Mouse (Mus musculus): ENCODE measurements around the gene Scn1a.

The Scn1a gene

DNA sequence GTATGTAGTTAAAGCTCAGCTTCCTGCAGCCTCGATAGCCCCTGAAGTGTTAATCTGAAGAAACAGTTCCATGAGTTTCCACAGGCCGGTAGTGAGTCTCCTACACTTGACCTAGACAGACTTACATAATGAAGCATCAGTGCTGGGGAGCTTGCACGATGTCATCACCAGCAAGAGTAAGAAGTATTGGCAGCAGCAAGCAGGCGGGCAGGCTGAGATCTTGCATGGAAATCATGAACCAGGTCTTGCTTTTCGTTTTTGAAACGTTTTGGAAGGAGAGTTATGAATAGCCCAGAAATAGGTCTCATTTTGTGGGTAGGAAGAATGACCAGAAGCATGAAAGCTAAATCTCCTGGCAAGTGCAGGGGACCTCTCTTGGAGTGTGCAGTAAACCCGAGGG, at the start of gene Scn1a:
Scn1a (minus strand) TSS at position 130 of the 400 bp plus-strand sequence.
- peak; percentile 49 for DNase-seq (ENCODE audit: low spot score)

GRCm38 (mm10) chr2:66478395-66478794, 37.8 kb upstream of the Scn1a start:
- DNase-seq (ENCODE audit: low spot score) = no peak

- peak; percentile 75 for DNase-seq (ENCODE audit: low spot score)
Observed at GRCm38 (mm10) chr2:66473181-66473822, 32.7 kb upstream of the Scn1a start.

GRCm38 (mm10) chr2:66465484-66465883, 24.8 kb upstream of the Scn1a start:
- DNase-seq (ENCODE audit: low spot score) = no peak

DNA sequence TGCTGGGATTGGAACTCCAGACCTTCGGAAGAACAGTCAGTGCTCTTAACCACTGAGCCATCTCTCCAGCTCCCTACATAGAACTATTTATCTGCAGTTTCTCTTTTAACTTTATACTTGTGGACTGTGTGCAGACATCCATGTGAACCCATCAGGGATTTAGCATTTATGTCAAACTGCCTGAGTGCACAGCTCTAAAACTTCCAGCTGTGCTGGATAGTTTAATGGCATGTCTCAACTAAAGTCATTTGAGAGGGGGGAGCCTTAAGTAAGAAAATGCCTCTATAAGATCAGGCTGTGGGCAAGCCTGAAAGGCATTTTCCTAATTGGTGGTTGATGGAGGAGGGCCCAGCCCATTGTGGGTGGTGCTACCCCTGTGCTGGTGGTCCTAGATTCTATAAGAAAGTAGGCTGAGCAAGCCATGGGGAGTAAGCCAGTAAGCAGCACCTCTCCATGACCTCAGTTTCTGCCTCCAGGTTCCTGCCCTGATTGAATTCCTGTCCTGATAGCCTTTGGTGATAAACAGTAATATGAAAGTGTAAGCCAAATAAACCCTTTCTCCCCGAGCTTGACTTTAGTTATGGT, 24.3 kb upstream of the Scn1a start:
- DNase-seq (ENCODE audit: low spot score) = no peak

DNA sequence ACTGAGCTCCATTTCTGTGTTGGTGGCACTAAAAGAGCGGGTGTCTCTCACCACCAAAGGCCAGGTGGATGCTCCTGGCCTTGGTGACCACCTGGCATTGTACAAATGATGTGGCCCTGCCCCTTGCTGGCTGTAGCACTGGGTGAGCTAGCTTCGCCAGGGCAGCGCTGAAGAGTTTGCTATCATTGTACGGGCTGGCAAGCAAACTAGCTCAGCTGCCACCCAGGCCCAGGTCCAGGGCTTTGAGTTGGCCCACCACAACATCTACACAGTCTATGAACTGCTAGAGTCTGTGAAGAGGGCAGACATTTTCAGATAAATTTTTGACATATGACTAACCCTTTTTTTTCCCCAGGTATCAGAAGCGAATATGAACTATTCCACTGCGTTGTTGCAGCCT, 23.3 kb upstream of the Scn1a start:
- no peak for DNase-seq (ENCODE audit: low spot score)

DNA sequence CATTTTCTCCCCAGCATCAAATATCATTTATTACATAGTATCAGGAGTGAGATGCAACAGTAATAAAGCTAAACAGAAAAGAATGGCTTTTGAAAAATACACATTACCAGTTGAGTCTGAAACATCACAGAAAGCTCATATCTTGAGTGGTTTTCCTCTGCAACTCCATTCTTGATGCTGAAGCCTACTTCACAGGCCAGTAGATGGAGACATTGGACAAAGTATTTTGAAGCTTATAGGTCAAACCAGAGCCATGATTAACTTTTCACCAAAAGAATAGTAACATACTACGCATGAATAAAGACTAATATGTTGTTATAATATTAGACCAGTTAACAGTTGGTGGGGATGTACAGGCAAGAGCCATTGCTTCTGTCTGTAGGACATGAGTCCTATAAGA, 21.8 kb upstream of the Scn1a start:
- peak; percentile 24 for DNase-seq (ENCODE audit: low spot score)

DNA sequence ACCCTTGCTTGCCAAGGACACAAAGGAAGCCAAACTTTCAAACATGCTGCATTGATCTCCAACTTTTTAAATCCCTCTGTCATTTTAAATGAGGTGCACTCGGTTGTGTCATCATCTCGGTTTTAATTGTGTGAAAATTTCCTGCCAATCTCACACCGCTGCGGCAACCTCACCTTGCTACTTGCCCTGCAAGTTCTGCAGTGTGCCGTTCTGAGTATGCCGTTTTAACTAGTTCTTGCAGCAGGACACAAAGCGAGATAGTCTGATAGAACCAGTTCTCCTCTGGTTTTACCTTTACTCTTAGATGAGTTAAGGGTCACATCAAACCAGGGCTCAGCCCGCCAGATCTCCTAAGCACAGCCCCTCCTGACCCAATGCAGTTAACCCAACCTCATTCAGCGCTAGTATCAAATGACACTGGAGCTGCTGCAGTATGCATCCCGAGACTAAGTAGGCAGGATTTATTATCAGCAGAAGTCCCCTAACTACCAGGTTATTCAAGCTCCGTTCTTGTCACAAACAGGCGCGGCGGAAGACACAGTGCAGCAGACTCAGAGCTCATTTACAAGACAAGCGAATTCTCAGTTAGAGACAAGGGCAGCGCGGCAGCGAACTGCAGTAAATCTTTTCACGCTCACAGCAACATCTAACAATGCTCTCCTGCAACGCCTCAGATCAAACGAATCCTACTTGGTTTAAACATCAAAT, 722 bp downstream of the Scn1a start:
- DNase-seq (ENCODE audit: low spot score) = peak; percentile 60

DNA sequence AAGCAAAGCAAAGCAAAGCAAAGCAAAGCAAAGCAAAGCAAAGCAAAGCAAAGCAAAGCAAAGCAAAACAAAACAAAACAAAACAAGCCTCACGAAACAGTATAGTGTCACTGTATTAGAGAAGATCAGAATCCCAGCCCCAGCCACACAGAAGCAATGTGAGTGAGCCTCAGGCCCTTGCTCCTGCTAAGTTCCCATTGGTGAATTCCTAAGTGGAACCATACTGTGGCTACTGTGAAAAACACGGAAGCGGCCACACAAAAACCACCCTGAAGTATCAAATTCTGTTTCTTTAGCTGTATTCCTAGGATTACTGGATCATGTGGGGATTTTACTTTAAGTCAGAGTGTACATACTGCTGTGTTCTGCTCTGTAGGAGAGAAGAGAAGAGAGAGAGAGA, 4.4 kb downstream of the Scn1a start:
- DNase-seq (ENCODE audit: low spot score) = no peak

DNA sequence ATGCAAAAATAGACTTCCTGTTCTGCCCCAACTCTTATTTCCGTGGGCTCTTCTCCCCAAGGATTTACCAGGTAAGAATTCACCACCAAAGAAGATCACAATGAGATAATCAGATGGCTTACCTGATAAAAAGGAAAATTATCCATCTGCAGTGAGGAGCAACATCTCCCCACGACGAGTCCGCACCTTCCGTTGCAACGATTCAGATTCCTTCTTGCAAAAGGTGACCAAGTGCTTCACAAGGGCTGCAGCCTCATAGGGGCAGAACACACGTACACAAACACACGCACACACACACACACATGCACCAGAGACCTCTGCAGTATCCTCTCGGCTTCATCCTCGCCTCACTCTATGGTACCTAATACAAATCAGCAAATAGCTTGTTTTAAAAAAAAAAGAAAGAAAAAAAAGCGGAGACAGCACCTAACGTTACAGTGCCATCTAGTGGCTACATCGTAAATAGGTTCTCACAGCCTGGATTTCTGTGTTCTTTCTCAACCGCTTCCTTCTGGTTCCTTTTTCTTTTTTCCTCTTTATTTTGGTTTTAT, 30.8 kb downstream of the Scn1a start:
- peak; percentile 89 for DNase-seq (ENCODE audit: low spot score)

DNA sequence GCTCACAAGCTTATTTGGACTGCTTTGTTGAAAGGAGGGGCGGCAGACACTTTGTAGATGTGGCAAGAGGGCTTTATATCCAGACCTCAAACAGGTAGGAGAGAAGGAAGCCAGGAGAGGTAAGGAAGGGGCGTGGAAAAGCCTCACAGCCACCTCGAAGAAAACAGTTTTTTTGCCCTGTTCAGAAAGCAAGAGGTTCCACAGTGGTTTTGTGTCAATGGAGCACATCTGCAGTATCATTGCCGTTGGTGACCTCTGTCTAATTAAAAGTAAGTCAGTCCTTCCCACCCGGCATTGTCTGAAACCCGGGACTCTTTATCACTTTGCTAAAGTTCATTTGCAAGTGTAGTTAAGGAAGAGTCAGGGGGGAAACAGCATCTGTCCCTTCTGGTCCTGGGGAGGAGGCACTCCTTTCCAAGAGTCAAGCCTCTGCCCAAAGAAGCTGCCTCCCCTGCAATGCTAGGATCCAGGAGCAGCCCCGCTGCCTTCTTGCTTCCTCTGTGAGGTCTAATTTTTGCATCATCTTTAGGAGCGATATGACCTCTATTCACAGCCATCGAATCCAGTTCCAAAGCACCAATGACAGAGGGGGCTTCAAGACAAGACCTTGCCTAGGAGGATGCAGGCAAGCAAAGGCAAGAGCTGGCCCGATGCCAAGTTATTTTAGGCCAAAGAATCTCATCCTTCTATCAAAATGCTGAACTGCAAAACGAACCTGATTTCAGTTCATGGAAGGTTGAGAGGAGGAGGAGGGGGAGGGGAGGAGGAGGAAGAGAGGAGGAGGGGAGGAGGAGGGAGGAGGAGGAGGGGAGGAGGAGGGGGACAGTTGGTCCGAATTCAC, 31.5 kb downstream of the Scn1a start:
- peak; percentile 53 for DNase-seq (ENCODE audit: low spot score)

GRCm38 (mm10) chr2:66408456-66408855, 32.2 kb downstream of the Scn1a start:
- no peak for DNase-seq (ENCODE audit: low spot score)

- DNase-seq (ENCODE audit: low spot score) = no peak
Observed at GRCm38 (mm10) chr2:66392586-66392985, 48.1 kb downstream of the Scn1a start.

GRCm38 (mm10) chr2:66367957-66368356, 72.7 kb downstream of the Scn1a start:
- DNase-seq (ENCODE audit: low spot score) = peak; percentile 41

DNA sequence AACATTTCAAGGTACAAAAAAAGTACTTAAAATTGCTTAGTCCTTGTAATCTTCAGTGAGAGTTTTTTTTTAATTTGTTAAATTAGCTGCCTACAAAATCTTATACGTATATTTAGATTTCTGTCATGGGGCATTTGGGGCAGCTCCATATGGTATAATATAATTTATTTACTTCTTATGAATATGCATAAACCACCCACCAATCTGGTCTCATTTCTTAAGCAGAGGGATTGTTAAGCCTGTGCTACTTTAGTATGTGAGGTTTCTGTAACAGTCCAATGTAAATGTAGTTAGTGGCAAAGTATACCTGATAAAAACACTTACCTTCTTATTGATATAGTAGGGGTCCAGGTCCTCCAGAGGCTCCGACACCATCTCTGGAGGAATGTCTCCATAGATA, 90.0 kb downstream of the Scn1a start:
- DNase-seq (ENCODE audit: low spot score) = no peak

DNA sequence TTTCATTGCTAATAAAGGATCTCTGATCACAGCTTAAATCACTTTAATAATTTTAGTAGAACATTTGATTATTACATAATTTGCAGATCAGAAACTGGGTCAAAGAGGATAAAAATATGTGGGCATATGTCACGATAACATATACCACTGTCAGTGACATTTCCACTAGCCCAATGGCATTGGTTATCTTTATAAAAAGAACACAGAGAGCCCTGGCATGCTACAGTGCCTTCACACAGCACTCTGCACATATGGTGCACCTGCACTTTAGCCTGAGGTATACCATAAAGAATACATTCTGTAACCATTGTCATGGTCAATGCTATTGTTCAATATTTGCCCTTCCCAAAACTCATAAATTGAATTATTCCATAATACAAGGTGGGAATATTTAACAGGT, 94.0 kb downstream of the Scn1a start:
- no peak for DNase-seq (ENCODE audit: low spot score)

GRCm38 (mm10) chr2:66346181-66346580, 94.5 kb downstream of the Scn1a start:
- no peak for DNase-seq (ENCODE audit: low spot score)

DNA sequence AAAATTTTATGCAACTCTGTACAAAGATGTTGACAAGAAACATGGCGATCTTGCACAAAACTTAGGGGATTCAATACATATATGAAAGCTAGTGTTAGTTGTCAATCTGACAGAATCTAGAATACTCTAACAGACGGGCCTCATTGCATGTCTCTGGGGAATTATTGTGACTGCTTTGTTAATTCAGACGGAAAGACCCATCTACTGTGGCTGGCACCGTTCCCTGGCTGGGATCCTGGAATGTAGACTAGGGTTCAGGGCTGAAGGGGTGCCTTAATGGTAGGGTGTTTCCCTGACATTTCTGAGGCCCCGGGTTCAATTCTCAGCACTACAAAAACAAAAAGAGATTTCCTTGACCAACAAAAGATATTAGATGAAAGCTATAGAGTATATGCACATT, 103.2 kb downstream of the Scn1a start:
- peak; percentile 7 for DNase-seq (ENCODE audit: low spot score)

DNA sequence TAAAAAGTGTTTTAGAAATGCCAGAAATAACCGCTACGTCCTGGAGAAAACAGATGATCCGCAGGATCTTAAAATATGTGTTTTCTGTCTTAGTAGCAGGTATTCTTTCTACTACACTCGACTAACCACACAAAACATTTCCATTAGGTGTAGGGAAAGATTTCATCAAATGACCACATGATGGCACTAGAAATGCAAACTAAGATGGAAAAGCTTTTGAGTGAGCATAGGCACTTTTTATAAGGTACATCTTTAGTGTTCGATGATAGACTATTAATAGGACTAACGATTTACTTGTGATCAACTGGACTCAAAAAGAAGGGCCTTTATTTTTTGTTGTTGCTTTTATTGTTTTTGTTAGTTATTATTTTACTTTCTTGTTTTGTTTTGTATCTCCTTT, 104.2 kb downstream of the Scn1a start:
- DNase-seq (ENCODE audit: low spot score) = peak; percentile 51

- no peak for DNase-seq (ENCODE audit: low spot score)
Observed at GRCm38 (mm10) chr2:66272551-66272950, 168.1 kb downstream of the Scn1a start.

GRCm38 (mm10) chr2:66256220-66257131, 184.2 kb downstream of the Scn1a start, which contains the start of gene Ttc21b:
Gene Ttc21b, minus strand, starts transcription at chr2:66256617.
- DNase-seq (ENCODE audit: low spot score) = peak; percentile 99

Data from retina, embryonic 14.5 days (tissue).